Mouse (Mus musculus) heart, adult 2 months (tissue): ENCODE results near the gene Col7a1.

Source experiments
- EP300 ChIP-seq: fragments of 200-500 bp; IDR thresholded peaks from 2 replicates; pipeline ENCODE4 v1.6.1; 2011; ENCODE audit warnings: low read depth, low read length, control low read depth; ENCODE audit not compliant: insufficient read depth
- POLR2A ChIP-seq: fragments of 200-500 bp; IDR thresholded peaks from 2 replicates; pipeline ENCODE4 v1.6.1; 2011; ENCODE audit warnings: mild to moderate bottlenecking, low read depth, low read length, control low read depth; ENCODE audit not compliant: insufficient read depth

DNA sequence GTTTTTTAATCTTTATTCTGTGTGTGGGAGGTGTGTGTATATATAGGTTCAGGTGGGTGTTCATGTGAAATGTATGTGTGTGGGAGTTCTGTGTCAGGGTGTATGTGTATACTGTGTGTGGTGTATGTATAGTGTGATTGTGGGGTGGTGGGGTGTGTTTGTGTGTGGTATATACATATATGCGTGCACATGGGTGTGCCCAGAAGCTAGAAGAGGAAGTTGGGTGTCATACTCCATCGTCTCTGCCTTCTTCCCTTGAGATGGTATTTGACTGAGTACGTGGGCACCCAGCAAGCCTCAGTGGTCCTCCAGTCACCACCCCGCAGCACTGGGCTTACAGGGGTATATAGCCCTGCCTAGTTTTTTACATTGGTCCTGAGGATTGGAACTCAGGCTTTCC is 68.0 kb downstream of the Col7a1 start:
- TF ChIP-seq POLR2A (no peak), EP300 (no peak)
